Mouse (Mus musculus): Measurements from ENCODE around the gene Il1rl1.

Gene Il1rl1

DNA sequence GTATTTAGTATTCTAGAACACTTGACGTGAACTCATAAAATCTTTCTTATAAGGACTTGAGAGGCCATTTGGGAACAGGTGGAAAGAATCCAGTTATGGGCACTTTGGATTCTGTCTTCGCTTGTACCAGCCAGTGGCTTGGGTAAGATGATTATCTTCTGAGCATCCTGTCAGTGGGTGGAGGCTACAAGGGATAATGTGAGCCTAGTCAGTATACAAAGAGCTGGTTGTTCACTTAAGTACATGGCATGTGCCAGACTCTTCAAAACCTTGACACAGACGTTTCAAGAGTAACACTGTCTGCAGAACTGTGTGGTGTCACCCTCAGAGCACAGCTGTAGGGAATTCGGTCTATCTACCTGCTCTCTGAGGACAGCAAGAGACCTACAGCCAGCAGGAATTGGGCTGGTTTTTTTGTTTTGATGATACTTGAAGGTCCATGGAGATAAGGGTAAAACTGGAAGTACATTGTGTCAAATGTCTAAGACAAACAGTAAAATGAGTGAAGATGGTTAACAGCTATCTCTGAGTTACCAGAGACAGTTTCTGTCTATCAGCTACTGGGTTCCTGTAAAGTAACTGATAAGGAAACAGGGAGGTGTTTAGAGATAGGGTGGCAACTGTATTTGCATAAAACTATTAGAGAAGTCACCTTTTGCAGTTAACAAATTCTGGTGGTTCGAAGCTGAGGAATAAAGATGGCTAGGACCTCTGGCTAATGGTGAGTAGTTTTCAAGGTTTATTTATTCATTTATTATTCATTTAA is at the start of gene Il1rl1:
TSS of gene Il1rl1 (plus strand) at position 661 of the 766 bp plus-strand sequence.
- DNase-seq (ENCODE audit: low spot score in 2 of 2), result no peak

DNA sequence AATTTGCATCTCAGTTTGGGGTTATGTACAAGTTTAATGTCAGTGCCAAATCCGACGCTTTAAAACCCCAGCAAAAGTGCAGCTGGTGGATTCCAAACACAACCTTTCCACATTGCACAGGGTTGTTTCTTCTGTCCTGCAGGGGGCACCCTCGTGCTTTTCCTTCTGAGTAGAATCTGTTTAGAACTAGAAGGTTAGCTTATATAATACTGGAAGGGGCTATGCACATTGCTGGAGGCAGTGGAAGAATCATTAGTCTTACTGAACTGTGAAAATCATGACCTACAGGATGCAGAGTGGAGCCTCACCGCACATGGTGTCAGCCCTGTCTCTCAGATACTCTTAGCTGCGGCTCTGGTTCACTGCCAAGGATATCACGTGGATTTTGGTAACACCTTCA is 49.3 kb upstream of the Il1rl1 start:
- DNase-seq (ENCODE audit: low spot score in 2 of 2), result peak; percentile 77 to 78

DNA sequence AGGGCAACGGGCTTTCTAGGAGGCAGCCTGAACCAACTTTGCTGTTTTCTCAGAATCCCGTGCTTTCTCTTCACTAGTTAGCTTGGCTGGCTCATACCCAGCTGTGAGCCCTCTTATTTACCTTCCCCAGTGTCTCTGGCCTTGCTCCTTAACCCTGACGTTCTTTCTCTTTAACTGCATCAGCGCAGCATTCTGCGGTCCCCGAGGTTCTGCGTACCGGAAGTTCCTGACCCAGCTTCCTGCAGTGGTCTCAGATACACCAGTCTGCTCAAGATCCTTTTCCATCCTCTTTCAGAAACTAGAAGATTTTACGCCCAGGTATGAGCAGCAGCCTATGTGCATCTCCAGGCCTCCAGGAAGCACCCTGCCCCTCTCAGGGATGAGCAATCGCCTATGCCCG is 48.4 kb upstream of the Il1rl1 start:
- DNase-seq (ENCODE audit: low spot score in 2 of 2), result peak; percentile 42 to 46

DNA sequence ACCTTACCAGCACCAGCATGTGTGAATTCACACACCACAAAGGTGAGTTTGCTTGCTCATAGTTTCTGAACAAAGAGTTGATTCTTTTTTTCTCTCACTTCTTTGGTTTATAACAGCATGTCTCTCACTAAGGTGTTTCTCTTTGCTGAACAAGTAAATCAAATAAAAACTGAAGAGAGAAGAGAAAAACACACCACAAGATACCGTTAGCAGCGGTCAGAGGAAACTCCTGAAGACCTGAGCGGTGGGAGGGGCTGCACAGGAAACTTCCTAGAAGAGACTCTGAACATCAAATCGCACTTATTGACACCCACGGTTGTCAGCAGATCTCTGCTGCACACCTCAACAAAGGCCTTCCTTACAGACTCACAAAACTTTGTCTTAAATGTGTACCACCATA is 46.5 kb upstream of the Il1rl1 start:
- peak; percentile 30 to 57 for DNase-seq (ENCODE audit: low spot score in 2 of 2)

DNA sequence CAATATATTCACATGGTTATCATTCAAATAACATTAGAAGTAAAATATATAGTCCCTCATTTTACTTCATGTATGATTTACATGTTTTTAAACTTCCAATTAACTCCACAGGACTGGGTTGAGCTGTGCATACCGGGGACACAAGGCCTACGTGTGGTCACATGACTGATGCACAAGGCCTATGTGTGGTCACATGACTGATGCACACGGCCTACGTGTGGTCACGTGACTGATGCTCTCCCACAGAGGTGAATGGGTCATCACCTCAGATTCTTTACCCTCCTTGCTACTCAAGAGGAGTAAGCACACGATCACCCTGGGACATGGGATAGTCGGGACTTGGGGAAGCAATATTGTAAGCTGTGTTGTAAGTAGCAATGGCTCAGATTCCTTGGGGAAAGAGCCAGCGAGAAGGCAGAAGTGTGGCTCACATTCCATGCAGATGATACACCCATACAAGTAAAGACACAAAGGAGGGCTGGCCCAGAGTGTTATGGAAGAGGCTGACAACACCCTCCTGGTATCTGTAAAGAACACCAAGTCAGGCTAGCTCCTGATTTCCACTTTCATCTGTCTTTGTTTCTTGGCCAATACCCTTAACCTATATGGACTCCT is 44.3 kb upstream of the Il1rl1 start:
- DNase-seq (ENCODE audit: low spot score in 2 of 2), result no peak

DNA sequence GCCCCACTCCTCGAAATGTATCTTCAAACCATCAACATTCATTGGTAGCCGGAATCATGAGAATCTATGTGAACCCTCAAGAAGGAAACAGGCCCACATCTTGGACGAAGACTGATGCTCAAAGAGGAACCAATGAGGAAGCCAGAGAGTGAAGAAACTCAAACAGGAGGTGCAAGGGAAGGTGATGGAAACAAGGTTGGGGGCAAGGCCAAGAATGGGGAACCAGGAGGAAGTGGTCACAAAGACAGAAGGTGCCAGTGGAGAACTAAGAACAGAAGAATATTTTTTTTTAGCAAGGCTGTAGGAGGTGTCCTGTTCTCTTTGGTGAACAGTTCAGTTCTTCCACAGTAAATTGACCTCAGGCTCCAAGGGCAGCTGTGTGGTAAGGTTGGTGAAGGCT is 38.0 kb upstream of the Il1rl1 start:
- DNase-seq (ENCODE audit: low spot score in 2 of 2), result no peak

DNA sequence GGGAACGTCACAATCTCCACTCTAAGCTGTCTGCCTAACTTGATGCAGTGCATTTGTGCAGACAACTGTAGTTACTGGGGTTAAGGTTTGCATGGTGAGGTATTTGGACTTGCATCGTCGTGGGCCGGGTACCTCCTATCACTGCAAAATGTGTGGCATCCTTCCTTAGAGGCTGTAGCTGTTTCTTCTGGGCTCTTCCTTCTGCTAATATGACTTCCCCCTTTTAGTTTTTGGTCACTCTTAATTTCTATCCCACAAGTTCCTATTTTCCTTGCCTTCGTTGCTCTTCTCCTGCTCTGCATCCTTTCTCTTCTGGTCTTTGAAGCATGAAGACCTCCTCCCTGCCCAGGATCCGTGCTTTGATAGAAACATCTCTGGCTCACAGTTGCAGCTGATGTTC is 36.8 kb upstream of the Il1rl1 start:
- no peak for DNase-seq (ENCODE audit: low spot score in 2 of 2)

DNA sequence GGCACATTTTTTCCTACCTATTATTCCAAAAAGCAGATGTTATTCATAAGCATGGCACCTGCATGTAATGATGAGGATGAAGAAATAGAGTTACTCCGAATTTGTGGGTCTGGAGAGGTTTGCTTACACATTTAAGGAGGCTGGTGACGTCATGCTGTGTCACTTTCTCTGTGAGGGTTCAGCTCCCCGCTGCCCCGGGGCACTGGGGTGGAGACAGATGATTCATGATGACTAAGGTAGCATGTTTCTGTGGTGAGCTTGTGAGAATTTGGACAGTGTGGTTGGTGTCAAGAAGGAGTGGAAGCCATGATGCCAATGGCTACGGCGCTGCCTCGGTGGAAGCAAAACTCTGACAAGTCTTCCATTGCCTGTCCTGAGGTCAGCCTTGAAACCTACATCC is 36.2 kb upstream of the Il1rl1 start:
- DNase-seq (ENCODE audit: low spot score in 2 of 2), result peak; percentile 69 to 84

DNA sequence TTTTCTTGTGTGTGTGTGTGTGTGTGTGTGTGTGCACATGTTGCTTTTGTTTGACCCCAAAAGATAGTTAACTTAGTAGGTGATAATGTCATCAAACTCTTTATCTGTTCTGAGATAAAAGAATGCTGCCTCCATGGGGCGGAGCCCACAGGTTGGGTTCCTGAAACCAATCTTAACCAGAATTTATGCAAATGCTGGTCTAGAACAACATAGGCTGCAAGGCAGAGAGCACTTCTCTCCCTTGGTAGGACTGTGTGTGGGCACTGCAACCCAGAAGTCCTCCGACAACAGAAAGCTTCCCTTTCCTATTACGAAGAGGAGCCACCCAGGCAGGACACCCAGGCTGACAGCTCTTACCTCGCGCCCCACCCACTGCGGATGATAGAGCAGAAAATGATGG is 29.7 kb upstream of the Il1rl1 start:
- DNase-seq (ENCODE audit: low spot score in 2 of 2), result no peak

DNA sequence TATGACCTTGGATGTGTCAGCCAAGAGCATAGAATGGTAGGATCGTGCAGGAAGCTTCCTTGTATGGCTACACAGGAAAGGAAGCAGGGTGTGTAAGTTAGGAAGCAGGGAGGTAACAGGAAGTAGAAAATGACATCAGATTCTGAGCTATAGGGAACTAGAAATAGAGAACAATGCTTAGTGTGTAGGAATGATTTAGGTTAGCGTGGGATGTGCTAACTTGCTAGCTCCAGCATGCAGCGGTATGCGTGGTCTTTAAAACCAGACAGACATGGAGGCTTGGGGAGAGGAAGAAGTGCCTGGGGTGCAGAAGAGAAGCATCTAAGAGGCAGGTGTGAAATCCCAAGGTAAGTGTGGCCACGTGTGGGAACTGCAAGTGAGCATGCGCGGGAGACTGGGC is 24.7 kb upstream of the Il1rl1 start:
- no peak for DNase-seq (ENCODE audit: low spot score in 2 of 2)

DNA sequence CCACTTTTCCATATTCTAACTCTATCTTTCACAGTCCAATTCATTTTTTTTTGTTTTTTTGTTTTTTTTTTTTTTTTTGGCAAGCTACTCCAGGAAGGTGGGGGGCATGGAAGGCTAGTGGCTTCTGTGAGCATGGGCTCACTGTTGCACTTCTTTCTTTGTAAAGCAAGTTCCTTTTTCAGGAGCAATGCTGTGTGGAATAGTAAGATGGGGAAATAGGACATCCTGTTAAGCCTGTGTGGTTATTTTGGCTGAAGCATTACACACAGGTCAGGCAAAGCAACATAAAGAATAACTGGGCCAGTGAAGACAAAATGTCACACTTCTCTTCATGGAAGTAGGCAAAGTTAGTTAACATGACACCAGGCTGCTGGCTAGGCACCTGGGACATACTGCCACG is 19.5 kb upstream of the Il1rl1 start:
- DNase-seq (ENCODE audit: low spot score in 2 of 2), result no peak

DNA sequence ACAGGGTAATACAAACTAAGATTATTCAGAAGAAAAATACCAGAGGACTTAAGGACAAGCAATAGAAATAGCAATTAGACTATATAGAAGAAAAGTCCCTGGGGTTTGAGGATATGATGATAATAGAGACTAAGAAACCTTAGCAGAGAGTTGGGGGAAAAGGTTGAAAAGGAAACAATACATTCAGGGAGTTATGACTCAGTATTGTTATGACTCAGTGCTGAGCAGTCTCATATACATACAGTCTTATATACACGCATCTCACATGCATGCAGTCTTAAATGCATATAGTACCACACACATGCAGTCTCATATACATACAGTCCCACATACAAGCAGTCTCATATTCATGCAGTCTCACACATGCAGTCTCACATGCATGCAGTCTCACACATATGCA is 16.3 kb upstream of the Il1rl1 start:
- no peak for DNase-seq (ENCODE audit: low spot score in 2 of 2)

DNA sequence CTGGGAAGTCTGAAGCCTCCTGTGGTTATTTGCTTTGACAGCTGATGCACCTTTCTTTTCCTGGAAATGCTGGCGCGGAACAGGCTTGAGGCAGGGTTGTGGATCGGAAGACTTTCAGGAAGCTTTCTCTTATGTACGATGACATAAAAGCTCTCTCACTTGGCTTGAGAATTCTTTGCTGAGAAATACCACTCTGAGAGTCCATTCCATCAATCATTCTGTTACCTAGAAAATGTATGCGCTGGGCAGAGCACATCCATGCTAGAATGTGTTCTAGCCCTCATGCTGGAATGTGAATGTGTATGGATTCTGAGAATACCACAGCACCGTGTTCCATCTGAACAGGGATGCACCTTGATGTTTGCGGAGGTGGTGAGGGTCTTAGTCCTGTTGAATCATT is 15.1 kb upstream of the Il1rl1 start:
- no peak for DNase-seq (ENCODE audit: low spot score in 2 of 2)

DNA sequence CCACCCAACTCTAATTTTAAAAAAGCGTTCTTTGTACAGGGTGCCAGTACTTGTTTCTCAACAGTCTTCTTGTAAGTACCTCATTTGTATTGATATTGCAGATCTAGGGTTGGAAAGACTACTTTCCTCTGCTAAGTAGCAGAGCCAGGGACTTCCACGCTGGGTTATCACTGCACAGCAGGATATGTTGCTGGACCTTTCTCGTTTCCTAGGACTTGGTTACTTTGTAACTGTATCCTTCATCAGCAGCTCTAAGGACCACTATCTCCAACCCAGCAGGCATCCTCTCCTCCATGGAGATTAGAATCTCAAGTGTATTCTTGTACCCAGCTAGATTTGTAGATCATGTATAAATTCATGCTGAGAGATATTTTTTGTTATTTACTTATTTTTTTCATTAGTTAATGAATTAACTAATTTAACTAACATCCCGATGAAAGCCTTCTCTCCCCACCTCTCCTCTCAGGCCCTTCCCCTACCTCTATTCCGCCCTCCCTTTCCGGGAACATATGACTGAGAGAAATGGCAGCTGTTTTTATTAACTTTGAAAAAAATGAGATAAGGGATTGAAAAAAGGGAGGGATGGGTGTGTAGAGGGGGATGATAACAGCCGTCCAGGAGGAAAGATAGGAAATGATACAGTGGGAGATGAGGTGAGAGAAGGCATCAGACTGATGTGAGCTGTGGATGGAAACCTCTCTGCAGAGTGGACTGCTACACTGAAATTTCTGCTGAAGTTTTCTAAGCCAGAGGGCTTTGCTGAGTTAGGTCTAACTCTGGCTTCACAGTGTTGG is 14.3 kb upstream of the Il1rl1 start:
- DNase-seq (ENCODE audit: low spot score in 2 of 2), result no peak

DNA sequence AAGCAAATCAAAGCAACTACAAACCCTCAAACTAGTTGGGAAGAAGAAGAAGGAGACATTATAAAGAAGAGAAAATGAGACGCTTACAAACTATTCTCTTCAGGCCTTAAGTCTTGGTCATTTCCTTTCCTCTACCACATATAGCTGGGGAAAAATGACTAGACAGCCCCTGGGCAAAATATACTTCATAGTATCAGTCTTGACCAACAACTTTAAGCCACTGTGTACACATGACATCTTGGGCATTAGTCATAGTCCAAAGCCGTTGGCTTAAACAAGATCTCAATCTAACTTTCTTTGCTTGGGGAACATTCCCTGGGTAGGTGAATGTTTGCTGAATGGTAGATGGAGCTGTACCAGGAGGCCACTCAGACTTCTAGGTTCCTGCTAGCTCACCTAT is 12.3 kb upstream of the Il1rl1 start:
- no peak for DNase-seq (ENCODE audit: low spot score in 2 of 2)

DNA sequence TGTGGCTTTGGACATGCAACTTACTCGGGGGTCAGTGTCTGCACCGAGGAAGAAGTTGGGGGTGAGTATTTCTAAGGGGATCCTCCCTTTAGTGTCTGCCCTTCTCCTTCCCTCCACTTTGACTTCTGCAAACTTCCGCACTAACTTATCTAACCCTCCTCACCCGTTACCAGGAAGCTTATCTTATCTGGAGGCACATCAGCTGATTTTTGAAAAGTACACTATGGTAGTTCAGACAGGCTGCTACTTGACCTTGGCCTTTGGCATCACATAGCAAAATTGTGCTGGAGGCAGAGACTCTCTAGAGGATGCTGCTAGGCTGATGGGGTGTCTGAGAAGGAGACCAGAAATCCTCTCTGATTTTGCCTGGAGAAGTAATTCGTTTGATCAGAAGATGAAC is 10.9 kb upstream of the Il1rl1 start:
- DNase-seq (ENCODE audit: low spot score in 2 of 2), result no peak

DNA sequence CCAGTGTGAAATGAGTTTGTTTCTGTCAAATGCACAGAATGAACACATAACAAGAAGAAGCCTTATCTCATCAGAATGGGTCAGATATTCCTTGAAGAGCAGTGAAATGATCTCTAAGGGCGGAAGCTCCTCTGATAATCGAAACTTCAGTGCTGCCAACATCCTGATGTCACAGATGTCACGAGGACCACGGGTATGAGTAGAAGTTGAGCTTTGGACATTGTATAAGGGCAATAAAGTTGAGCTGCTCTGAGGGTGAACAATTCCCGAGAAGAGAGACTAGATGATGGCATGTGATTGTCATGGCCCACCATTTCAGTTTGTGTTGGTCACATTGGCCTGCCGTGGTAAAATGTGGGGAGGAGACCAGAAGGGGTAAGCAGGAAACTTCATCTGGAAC is 5.5 kb upstream of the Il1rl1 start:
- no peak for DNase-seq (ENCODE audit: low spot score in 2 of 2)

DNA sequence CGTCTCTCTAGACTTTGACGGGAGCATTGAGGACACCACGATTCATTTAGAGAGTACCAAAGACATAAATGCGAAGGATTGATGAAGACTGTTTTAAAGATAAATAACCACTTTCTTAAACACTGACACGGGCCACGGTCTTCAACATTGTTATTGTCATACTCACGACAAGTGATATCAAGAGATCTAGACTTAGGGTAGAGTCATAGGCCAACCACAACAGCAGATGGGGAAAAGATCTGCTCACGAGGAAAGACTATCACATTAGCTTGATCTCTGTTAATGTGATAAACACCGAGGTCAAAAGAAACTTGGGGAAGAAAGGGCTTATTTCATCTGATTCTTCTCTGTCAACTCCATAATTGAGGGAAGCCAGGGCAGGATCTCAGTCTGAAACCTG is 2.1 kb upstream of the Il1rl1 start:
- DNase-seq (ENCODE audit: low spot score in 2 of 2), result no peak

DNA sequence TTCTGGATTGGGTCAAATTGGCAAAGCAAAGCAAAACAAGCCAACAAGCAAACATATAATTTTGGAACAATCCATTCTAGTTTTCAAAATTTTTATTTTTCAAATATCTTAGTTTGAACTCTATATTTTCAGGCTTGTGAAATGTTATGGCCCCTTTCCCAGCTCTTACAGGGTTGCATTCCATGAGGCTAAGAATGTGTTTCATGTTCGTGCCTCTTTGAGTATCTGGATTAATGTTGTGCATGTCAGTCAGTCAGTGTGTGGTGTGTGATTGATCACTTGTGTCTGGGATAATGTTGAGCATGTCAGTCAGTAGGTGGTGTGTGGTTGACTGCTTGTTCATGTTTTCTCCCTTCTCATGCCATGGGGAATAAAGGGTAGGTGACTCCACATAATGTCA is 1.5 kb upstream of the Il1rl1 start:
- no peak for DNase-seq (ENCODE audit: low spot score in 2 of 2)

DNA sequence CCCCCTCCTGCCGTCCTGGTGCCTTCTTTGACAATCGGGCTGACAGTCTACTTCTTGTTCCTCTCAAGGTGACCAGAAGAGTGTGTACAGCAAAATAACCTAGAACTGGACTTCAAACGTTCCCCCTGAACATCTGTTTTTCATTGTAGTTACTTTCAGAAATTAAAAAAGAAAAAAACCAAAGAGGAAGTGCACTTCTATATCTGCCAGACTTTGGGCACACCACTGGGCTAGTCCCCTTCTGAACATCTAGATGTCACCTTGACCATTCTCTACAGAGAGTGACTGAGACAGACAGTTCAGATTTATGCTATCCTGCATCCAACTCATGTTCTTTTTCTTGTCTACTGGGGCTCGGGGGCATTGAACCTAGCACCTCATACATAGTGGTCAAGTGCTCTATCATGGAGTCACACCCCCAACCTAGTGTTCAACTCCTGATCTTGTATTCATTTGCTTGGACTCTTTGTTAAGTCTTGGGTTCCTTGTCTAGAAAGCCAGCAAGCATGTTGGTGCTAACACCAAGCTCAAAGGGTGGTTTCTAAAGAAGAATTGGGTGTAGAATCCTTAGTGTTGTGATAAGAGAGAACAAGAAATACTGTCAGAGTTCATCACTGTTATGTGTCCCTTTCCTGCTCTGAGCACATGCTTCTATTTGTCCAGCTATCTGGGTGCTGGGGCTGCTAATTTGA is 919 bp downstream of the Il1rl1 start:
- DNase-seq (ENCODE audit: low spot score in 2 of 2), result no peak

DNA sequence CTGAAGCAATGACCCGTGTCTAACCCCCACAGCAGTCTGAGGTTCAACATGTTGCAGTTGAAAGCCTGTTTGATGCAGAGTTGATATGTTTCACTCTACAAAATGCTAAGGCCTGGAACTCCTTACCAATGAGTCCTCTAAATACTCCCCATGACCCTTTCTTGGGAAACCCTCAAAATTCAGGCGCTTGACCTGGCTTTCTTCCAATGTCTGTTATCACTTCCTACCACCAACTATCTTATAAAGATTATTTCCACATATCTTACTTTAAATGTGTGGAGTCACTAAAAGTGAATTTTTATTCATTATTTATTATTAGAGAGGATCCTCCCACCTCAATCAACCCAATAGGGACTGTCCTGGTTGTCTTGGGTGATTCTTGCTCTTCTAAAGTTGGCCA is 2.8 kb downstream of the Il1rl1 start:
- DNase-seq (ENCODE audit: low spot score in 2 of 2), result no peak

DNA sequence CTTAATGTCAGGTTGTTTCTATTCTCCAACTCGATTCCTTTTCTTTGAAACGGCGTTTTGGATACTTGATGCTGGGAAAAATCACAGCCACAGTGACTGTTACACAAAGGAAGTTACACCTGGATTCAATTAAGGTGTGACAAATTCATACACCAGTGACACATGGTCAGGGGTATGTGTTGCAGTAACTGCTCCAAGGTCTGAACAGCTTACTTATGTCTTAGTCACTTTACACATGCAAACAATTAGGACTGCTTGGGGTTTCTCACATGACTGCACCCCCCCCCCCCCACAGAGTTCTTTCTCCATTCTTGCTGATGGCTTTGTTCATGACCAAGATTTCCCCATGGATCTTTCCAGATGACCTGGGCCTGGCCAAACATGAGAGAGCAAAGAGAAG is 6.6 kb downstream of the Il1rl1 start:
- DNase-seq (ENCODE audit: low spot score in 2 of 2), result no peak

Data from natural killer cell, adult 2 months (primary cell).